Mouse (Mus musculus) heart, postnatal 0 days (tissue): ENCODE data around the gene Sec11a.

Source experiments
- CTCF ChIP-seq: IDR thresholded peaks from 2 replicates; pipeline ENCODE4 v1.5.1; 2016; ENCODE audit warnings: antibody characterized with exemption, control low read depth, low read depth
- EP300 ChIP-seq: IDR thresholded peaks from 2 replicates; pipeline ENCODE4 v1.6.1; 2016; ENCODE audit warnings: antibody characterized with exemption, low read depth

DNA sequence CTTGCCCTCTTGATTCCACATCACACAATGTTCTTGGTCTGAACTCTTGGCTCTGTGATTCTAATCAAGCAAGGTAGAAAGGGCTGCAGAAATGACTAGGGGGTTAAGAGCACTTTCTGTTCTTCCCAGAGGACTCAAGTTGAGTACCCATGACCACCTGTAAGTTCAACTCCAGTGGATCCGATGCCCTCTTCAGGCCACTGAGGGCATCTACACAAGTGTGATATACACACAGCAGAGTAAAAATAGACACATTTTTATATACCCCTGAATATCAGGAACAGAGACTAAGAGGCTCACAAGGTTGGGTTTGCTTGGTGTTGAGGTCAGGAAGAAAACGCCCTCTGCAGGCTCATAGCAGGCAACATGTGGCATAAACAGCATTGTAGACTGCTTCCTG is 73.9 kb downstream of the Sec11a start:
- TF ChIP-seq CTCF (no peak), EP300 (no peak)
